Mouse (Mus musculus): ENCODE data around the gene Ankrd13d. TPM values are rescaled to one million over a fixed set of nuclear protein-coding genes. Genes with fewer than 3 reads are reported as not detected.

The Ankrd13d gene
- polyA plus RNA-seq, 1 experiment: 76.1 TPM

GRCm38 (mm10) chr19:4268566-4269361 lies 14.2 kb downstream of the Ankrd13d start, which contains the start of gene Ssh3:
Ssh3 (minus strand) TSS chr19:4269180.
- no peak for TF ChIP-seq CTCF (IDR thresholded peaks at IDR 0.05; ENCODE audit: extremely low read depth, insufficient read depth, low read length)
- TF ChIP-seq POLR2A (IDR thresholded peaks at IDR 0.05; ENCODE audit: extremely low read depth, insufficient read depth, low read length): peak; percentile 38; the same call in 1 of the 2 replicates
- no peaks in the 10 kb centered on the region for H3K4me1 ChIP-seq (ENCODE audit: control insufficient read depth, insufficient read depth, low read length)
- peak within 1 kb of the TSS; percentile 78 for H3K4me3 ChIP-seq (ENCODE audit: insufficient read depth, low read length)
- H3K27ac ChIP-seq (ENCODE audit: insufficient read depth, low read length): peak within 1 kb of the TSS; percentile 38; the same call in 1 of the 2 replicates

GRCm38 (mm10) chr19:4265956-4266355 lies 17.0 kb downstream of the Ankrd13d start:
- TF ChIP-seq POLR2A (IDR thresholded peaks at IDR 0.05; ENCODE audit: extremely low read depth, insufficient read depth, low read length) (no peak), CTCF (IDR thresholded peaks at IDR 0.05; ENCODE audit: extremely low read depth, insufficient read depth, low read length) (no peak)

GRCm38 (mm10) chr19:4264171-4264780 lies 18.7 kb downstream of the Ankrd13d start:
- Histone ChIP-seq H3K4me3 (ENCODE audit: insufficient read depth, low read length) (no peak overlapping the region), H3K4me1 (ENCODE audit: control insufficient read depth, insufficient read depth, low read length) (no peaks in the 10 kb centered on the region), H3K27ac (ENCODE audit: insufficient read depth, low read length) (no peak overlapping the region)
- no peak for TF ChIP-seq CTCF (IDR thresholded peaks at IDR 0.05; ENCODE audit: extremely low read depth, insufficient read depth, low read length)
- TF ChIP-seq POLR2A (IDR thresholded peaks at IDR 0.05; ENCODE audit: extremely low read depth, insufficient read depth, low read length): no peak

More at GRCm38 (mm10) chr19:4265956-4266355, 17.0 kb downstream of the Ankrd13d start:
- H3K27ac ChIP-seq (ENCODE audit: insufficient read depth, low read length): no peak overlapping the region
- no peaks in the 10 kb centered on the region for H3K4me1 ChIP-seq (ENCODE audit: control insufficient read depth, insufficient read depth, low read length)
- no peak overlapping the region for H3K4me3 ChIP-seq (ENCODE audit: insufficient read depth, low read length)

GRCm38 (mm10) chr19:4263702-4264101 lies 19.2 kb downstream of the Ankrd13d start:
- TF ChIP-seq CTCF (IDR thresholded peaks at IDR 0.05; ENCODE audit: extremely low read depth, insufficient read depth, low read length) (no peak), POLR2A (IDR thresholded peaks at IDR 0.05; ENCODE audit: extremely low read depth, insufficient read depth, low read length) (no peak)
- Histone ChIP-seq H3K27ac (ENCODE audit: insufficient read depth, low read length) (no peak overlapping the region), H3K4me1 (ENCODE audit: control insufficient read depth, insufficient read depth, low read length) (no peaks in the 10 kb centered on the region), H3K4me3 (ENCODE audit: insufficient read depth, low read length) (no peak overlapping the region)

- TF ChIP-seq POLR2A (IDR thresholded peaks at IDR 0.05; ENCODE audit: extremely low read depth, insufficient read depth, low read length) (no peak), CTCF (IDR thresholded peaks at IDR 0.05; ENCODE audit: extremely low read depth, insufficient read depth, low read length) (no peak)
- Histone ChIP-seq H3K4me3 (ENCODE audit: insufficient read depth, low read length) (no peak overlapping the region), H3K4me1 (ENCODE audit: control insufficient read depth, insufficient read depth, low read length) (no peaks in the 10 kb centered on the region), H3K27ac (ENCODE audit: insufficient read depth, low read length) (no peak overlapping the region)
Measured at GRCm38 (mm10) chr19:4262756-4263155, 20.2 kb downstream of the Ankrd13d start.

- TF ChIP-seq CTCF (IDR thresholded peaks at IDR 0.05; ENCODE audit: extremely low read depth, insufficient read depth, low read length) (no peak), POLR2A (IDR thresholded peaks at IDR 0.05; ENCODE audit: extremely low read depth, insufficient read depth, low read length) (no peak)
Measured at GRCm38 (mm10) chr19:4261038-4261698, 21.8 kb downstream of the Ankrd13d start.

GRCm38 (mm10) chr19:4257897-4258252 lies 25.1 kb downstream of the Ankrd13d start:
- no peak overlapping the region for H3K27ac ChIP-seq (ENCODE audit: insufficient read depth, low read length)

More at GRCm38 (mm10) chr19:4261038-4261698, 21.8 kb downstream of the Ankrd13d start:
- H3K4me3 ChIP-seq (ENCODE audit: insufficient read depth, low read length): no peak overlapping the region
- H3K27ac ChIP-seq (ENCODE audit: insufficient read depth, low read length): no peak overlapping the region
- H3K4me1 ChIP-seq (ENCODE audit: control insufficient read depth, insufficient read depth, low read length): no peaks in the 10 kb centered on the region

GRCm38 (mm10) chr19:4257216-4257896 lies 25.6 kb downstream of the Ankrd13d start:
- H3K27ac ChIP-seq (ENCODE audit: insufficient read depth, low read length): no peak overlapping the region
- TF ChIP-seq POLR2A (IDR thresholded peaks at IDR 0.05; ENCODE audit: extremely low read depth, insufficient read depth, low read length) (peak; percentile 68; the same call in 1 of the 2 replicates), CTCF (IDR thresholded peaks at IDR 0.05; ENCODE audit: extremely low read depth, insufficient read depth, low read length) (peak; percentile 90)
- H3K4me1 ChIP-seq (ENCODE audit: control insufficient read depth, insufficient read depth, low read length): no peaks in the 10 kb centered on the region
- peak overlapping the region; percentile 46 for H3K4me3 ChIP-seq (ENCODE audit: insufficient read depth, low read length)

More at GRCm38 (mm10) chr19:4257897-4258252, 25.1 kb downstream of the Ankrd13d start:
- Histone ChIP-seq H3K4me3 (ENCODE audit: insufficient read depth, low read length) (peak overlapping the region; percentile 46), H3K4me1 (ENCODE audit: control insufficient read depth, insufficient read depth, low read length) (no peaks in the 10 kb centered on the region)
- TF ChIP-seq CTCF (IDR thresholded peaks at IDR 0.05; ENCODE audit: extremely low read depth, insufficient read depth, low read length) (no peak), POLR2A (IDR thresholded peaks at IDR 0.05; ENCODE audit: extremely low read depth, insufficient read depth, low read length) (no peak)
